Mouse (Mus musculus) small intestine, adult 2 months (tissue): Measurements from ENCODE around the gene Abcd3. TPM values are rescaled to one million over a fixed set of nuclear protein-coding genes. Genes with fewer than 3 reads are reported as not detected.

ENCODE experiments used
- H3K27ac ChIP-seq: fragments of 200-500 bp; 2 replicates; pipeline ENCODE4 v1.5.1; 2012; ENCODE audit warnings: low read depth, low read length, control low read depth, inconsistent platforms; ENCODE audit not compliant: insufficient read depth
- H3K27me3 ChIP-seq: fragments of 200-500 bp; 2 replicates; pipeline ENCODE4 v1.6.1; 2012; ENCODE audit warnings: mild to moderate bottlenecking, moderate library complexity, low read length, inconsistent platforms; ENCODE audit not compliant: control insufficient read depth, insufficient read depth
- H3K36me3 ChIP-seq: fragments of 200-500 bp; 2 replicates; pipeline ENCODE4 v1.6.1; 2012; ENCODE audit warnings: mild to moderate bottlenecking, low read length, control low read depth, inconsistent platforms; ENCODE audit not compliant: control insufficient read depth, insufficient read depth
- H3K4me1 ChIP-seq: fragments of 200-500 bp; 2 replicates; pipeline ENCODE4 v1.6.1; 2012; ENCODE audit warnings: low read length, inconsistent platforms, mixed read lengths; ENCODE audit not compliant: control insufficient read depth, insufficient read depth, insufficient read length
- H3K4me3 ChIP-seq: fragments of 200-500 bp; 2 replicates; pipeline ENCODE4 v1.5.1; 2012; ENCODE audit warnings: low read depth, mild to moderate bottlenecking, control low read depth, inconsistent platforms, low read length, moderate library complexity
- CTCF ChIP-seq: fragments of 200-500 bp; IDR thresholded peaks from 2 replicates; pipeline ENCODE4 v1.5.1; 2012; ENCODE audit warnings: low read depth, mild to moderate bottlenecking, control low read depth, inconsistent platforms, low read length, moderate library complexity, mixed read lengths; ENCODE audit not compliant: insufficient replicate concordance, insufficient read length; ENCODE audit errors: extremely low read depth
- POLR2A ChIP-seq: fragments of 200-500 bp; IDR thresholded peaks from 2 replicates; pipeline ENCODE4 v1.6.1; 2012; ENCODE audit warnings: low read depth, mild to moderate bottlenecking, control low read depth, inconsistent platforms, low read length, moderate library complexity
- WGBS: fragments of 180-500 bp; shearing (Covaris S2); methylation state at CpG from one replicate; pipeline ENCODE4 v1.1.7; 2018; 5-methylcytosine and 5-hydroxymethylcytosine counted together
- polyA plus RNA-seq: library from polyadenylated mRNA; depleted of rRNA; stranded (reverse); fragments of >200 nt; gene quantifications from 2 replicates; pipeline ENCODE4 v1.2.3, GENCODE M21; 2012

Abcd3 gene
- polyA plus RNA-seq, 1 experiment, result 13.0 TPM

GRCm38 (mm10) chr3:121850381-121850780 lies 35.3 kb upstream of the Abcd3 start:
- Histone ChIP-seq H3K27ac (no peak overlapping the region), H3K4me1 (peaks cover 19% of the 10 kb centered on the region; the same call in 1 of the 2 replicates), H3K27me3 (no peaks in the 10 kb centered on the region), H3K36me3 (no peaks in the 10 kb centered on the region), H3K4me3 (no peak overlapping the region)
- WGBS, result 94% methylated on average over 4 of the region's 4 CpGs
- TF ChIP-seq CTCF, result no peak
- no peak for TF ChIP-seq POLR2A

DNA sequence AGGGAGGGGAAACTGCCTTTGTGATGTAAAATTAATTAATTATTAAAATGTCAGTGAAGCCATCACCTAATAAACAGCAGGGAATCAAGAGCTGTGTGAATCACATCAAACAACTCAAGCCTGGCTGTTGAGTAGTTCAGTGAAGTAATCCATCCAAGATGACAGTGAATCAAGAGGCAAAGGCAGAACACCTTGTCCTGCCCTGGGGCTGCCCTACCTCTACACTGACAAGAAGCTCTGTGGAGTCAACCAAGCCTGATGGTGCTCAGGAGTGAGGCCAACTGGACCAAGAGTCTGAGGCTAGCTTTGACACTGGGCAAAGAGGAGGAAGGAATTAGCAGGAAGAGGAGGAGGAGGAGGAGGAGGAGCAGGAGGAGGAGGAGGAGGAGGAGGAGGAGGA lies 32.2 kb upstream of the Abcd3 start:
- no peak for TF ChIP-seq POLR2A
- TF ChIP-seq CTCF, result no peak
- Histone ChIP-seq H3K27me3 (no peaks in the 10 kb centered on the region), H3K27ac (no peak overlapping the region), H3K4me3 (no peak overlapping the region), H3K36me3 (no peaks in the 10 kb centered on the region), H3K4me1 (peaks cover 8% of the 10 kb centered on the region; the same call in 1 of the 2 replicates)

GRCm38 (mm10) chr3:121844658-121845057 lies 29.6 kb upstream of the Abcd3 start:
- H3K4me3 ChIP-seq, result no peak overlapping the region
- 89% methylated on average over 6 of the region's 6 CpGs for WGBS
- TF ChIP-seq POLR2A (no peak), CTCF (no peak)
- H3K4me1 ChIP-seq, result peaks cover 14% of the 10 kb centered on the region
- no peak overlapping the region for H3K27ac ChIP-seq
- H3K27me3 ChIP-seq, result no peaks in the 10 kb centered on the region
- H3K36me3 ChIP-seq, result no peaks in the 10 kb centered on the region

GRCm38 (mm10) chr3:121844013-121844412 lies 28.9 kb upstream of the Abcd3 start:
- 85% methylated on average over 3 of the region's 3 CpGs for WGBS

DNA sequence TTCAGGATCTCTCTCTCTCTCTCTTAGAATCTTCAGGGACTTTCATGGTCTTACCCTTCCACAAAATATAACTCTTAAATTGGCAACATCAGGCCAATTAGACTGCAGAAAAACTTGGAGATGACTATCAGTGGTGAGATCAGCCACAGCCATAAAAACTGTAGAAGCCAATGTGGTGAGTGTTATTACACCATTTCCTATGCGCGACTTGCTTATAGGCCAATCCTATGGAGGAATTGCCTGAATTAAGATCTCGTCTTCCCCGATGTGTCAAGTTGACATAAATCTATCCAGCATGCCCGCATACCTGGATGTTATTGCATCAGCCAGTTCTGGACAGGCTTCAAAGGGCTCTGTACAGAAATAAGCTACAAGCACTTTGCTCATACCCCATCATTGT lies 28.2 kb upstream of the Abcd3 start:
- Histone ChIP-seq H3K27me3 (no peaks in the 10 kb centered on the region), H3K4me1 (peaks cover 14% of the 10 kb centered on the region), H3K36me3 (no peaks in the 10 kb centered on the region), H3K27ac (no peak overlapping the region), H3K4me3 (no peak overlapping the region)
- no peak for TF ChIP-seq POLR2A
- no peak for TF ChIP-seq CTCF
- 87% methylated on average over 5 of the region's 5 CpGs for WGBS

More at GRCm38 (mm10) chr3:121844013-121844412, 28.9 kb upstream of the Abcd3 start:
- TF ChIP-seq CTCF (no peak), POLR2A (no peak)
- no peaks in the 10 kb centered on the region for H3K36me3 ChIP-seq
- H3K27ac ChIP-seq, result no peak overlapping the region
- H3K27me3 ChIP-seq, result no peaks in the 10 kb centered on the region
- no peak overlapping the region for H3K4me3 ChIP-seq
- peaks cover 14% of the 10 kb centered on the region for H3K4me1 ChIP-seq

GRCm38 (mm10) chr3:121842306-121842860 lies 27.3 kb upstream of the Abcd3 start:
- TF ChIP-seq CTCF (no peak), POLR2A (no peak)

DNA sequence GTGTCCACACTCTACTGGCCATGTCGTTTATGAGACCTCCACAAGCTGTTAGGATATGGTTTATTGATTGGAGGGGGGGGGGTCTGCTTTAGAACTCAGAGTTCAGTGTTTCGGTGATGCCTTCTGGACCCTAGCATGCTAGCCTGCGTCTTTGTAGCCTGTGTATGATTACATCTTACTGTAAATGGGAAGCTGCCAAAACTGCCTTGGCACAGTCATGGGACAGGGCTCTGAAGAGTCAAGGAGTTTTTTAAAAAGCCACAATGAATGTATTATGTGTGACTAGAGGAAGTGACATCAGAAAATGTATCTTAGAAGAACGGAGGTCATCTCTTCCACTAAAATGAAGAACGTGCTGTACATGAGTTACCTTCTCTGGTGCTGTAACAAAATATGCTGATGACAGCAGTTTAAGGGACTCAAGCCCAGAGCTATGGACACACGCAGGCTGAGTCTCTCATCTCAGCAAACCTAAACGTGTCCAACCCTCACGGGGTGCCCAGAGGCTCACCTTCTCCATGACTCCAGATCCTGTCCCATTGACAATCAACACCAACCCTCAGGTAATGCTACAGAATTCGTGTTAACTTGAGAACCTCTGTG lies 26.4 kb upstream of the Abcd3 start:
- no peaks in the 10 kb centered on the region for H3K36me3 ChIP-seq
- WGBS, result 70% methylated on average over 9 of the region's 9 CpGs
- H3K27ac ChIP-seq, result no peak overlapping the region
- TF ChIP-seq CTCF (no peak), POLR2A (no peak)
- peaks cover 14% of the 10 kb centered on the region for H3K4me1 ChIP-seq
- no peak overlapping the region for H3K4me3 ChIP-seq
- H3K27me3 ChIP-seq, result no peaks in the 10 kb centered on the region

More at GRCm38 (mm10) chr3:121842306-121842860, 27.3 kb upstream of the Abcd3 start:
- WGBS, result 20% methylated on average over 7 of the region's 7 CpGs
- Histone ChIP-seq H3K4me1 (peaks cover 14% of the 10 kb centered on the region), H3K4me3 (no peak overlapping the region), H3K27ac (no peak overlapping the region), H3K27me3 (no peaks in the 10 kb centered on the region), H3K36me3 (no peaks in the 10 kb centered on the region)
